Mouse (Mus musculus): ENCODE measurements around the gene Brd7. TPM values are rescaled to one million over a fixed set of nuclear protein-coding genes. Genes with fewer than 3 reads are reported as not detected.

The Brd7 gene
- polyA plus RNA-seq, 1 experiment, result 16.9 TPM

DNA sequence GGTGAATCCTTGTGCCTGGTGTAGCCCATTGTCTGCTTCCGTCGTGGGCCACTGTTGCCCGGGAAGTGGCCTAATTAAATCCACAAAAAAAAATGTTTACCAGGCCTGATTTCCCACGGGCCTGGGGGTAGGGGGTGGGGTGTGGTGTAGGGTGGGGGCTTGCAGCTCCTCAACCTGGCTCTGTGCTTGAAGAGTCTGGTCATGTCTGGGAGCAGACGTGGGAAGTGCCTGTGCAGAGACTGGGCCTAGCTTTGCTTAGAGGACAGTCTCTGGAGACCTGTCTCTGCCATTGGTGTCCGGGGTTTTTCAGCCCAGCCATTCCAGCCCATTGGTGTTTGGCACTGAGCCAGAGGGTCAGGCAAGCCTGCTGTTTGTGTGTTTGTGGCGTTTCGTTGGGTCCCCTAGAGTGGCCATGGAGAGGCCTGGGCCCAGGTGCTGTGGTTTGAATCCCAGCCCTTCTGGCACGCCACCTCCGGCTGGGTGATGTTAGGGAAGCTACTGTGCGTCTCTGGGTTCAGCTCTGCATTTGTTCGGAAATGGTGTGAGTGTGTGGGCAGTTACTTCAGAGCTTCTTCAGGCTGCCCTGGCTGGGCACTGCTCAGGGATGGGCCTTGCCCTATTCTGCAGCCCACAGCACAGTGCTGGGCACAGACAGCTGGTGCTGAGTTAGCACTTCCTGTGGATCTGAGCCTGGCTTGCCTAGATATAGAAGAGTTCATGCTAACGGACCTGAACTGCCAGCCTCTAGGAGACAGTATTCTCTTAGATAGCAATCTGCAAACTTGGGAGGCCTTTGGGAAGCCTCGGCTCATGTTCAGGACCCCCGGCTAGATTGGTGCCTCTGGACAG, 60.2 kb downstream of the Brd7 start:
- peaks cover 45% of the 10 kb centered on the region for H3K79me3 ChIP-seq (ENCODE audit: low read depth)
- H3K79me2 ChIP-seq (ENCODE audit: control insufficient read depth, insufficient read depth), result peaks cover 90% of the 10 kb centered on the region
- no peak overlapping the region for H3K4me3 ChIP-seq (ENCODE audit: insufficient read depth, poor library complexity, severe bottlenecking)
- peaks cover 71% of the 10 kb centered on the region for H3K36me3 ChIP-seq (ENCODE audit: control insufficient read depth, insufficient read depth)
- no peak overlapping the region for H3ac ChIP-seq (ENCODE audit: control insufficient read depth, insufficient read length, low read depth)
- no peak for TF ChIP-seq USF1 (IDR thresholded peaks at IDR 0.05; ENCODE audit: low read depth)
- TF ChIP-seq CTCF (IDR thresholded peaks at IDR 0.05; ENCODE audit: control insufficient read depth, insufficient read depth, insufficient read length), result no peak
- TF ChIP-seq MYOD1 (IDR thresholded peaks at IDR 0.05; ENCODE audit: control insufficient read depth, insufficient read length, low read depth), result no peak
- no peak for TF ChIP-seq CEBPB (IDR thresholded peaks at IDR 0.05; ENCODE audit: low read depth)
- no peak for TF ChIP-seq FOSL1 (IDR thresholded peaks at IDR 0.05; ENCODE audit: insufficient read depth, low read length, poor library complexity, severe bottlenecking)
- no peak for TF ChIP-seq MYOG (IDR thresholded peaks at IDR 0.05; ENCODE audit: control insufficient read depth, extremely low read depth, insufficient read length)
- no peak for TF ChIP-seq MAX (IDR thresholded peaks at IDR 0.05)
- no peaks in the 10 kb centered on the region for H3K27me3 ChIP-seq (ENCODE audit: control insufficient read depth, insufficient read depth, insufficient read length)

- no peaks in the 10 kb centered on the region for H3K27me3 ChIP-seq (ENCODE audit: control insufficient read depth, insufficient read depth, insufficient read length)
- H3ac ChIP-seq (ENCODE audit: control insufficient read depth, insufficient read length, low read depth), result no peak overlapping the region
Observed at GRCm38 (mm10) chr8:88299907-88300603, 61.9 kb downstream of the Brd7 start.

GRCm38 (mm10) chr8:88298733-88299103, 63.3 kb downstream of the Brd7 start:
- Histone ChIP-seq H3K79me2 (ENCODE audit: control insufficient read depth, insufficient read depth) (peaks cover 94% of the 10 kb centered on the region), H3K4me3 (ENCODE audit: insufficient read depth, poor library complexity, severe bottlenecking) (no peak overlapping the region)
- TF ChIP-seq MYOG (IDR thresholded peaks at IDR 0.05; ENCODE audit: control insufficient read depth, extremely low read depth, insufficient read length) (no peak), FOSL1 (IDR thresholded peaks at IDR 0.05; ENCODE audit: insufficient read depth, low read length, poor library complexity, severe bottlenecking) (no peak), MYOD1 (IDR thresholded peaks at IDR 0.05; ENCODE audit: control insufficient read depth, insufficient read length, low read depth) (no peak), CEBPB (IDR thresholded peaks at IDR 0.05; ENCODE audit: low read depth) (no peak), USF1 (IDR thresholded peaks at IDR 0.05; ENCODE audit: low read depth) (no peak), MAX (IDR thresholded peaks at IDR 0.05) (no peak), CTCF (IDR thresholded peaks at IDR 0.05; ENCODE audit: control insufficient read depth, insufficient read depth, insufficient read length) (no peak)

More at GRCm38 (mm10) chr8:88299907-88300603, 61.9 kb downstream of the Brd7 start:
- no peak for TF ChIP-seq CTCF (IDR thresholded peaks at IDR 0.05; ENCODE audit: control insufficient read depth, insufficient read depth, insufficient read length)
- TF ChIP-seq CEBPB (IDR thresholded peaks at IDR 0.05; ENCODE audit: low read depth), result no peak
- TF ChIP-seq USF1 (IDR thresholded peaks at IDR 0.05; ENCODE audit: low read depth), result no peak
- no peak for TF ChIP-seq MYOG (IDR thresholded peaks at IDR 0.05; ENCODE audit: control insufficient read depth, extremely low read depth, insufficient read length)
- no peak for TF ChIP-seq FOSL1 (IDR thresholded peaks at IDR 0.05; ENCODE audit: insufficient read depth, low read length, poor library complexity, severe bottlenecking)
- TF ChIP-seq MAX (IDR thresholded peaks at IDR 0.05), result no peak
- TF ChIP-seq MYOD1 (IDR thresholded peaks at IDR 0.05; ENCODE audit: control insufficient read depth, insufficient read length, low read depth), result no peak
- Histone ChIP-seq H3K79me2 (ENCODE audit: control insufficient read depth, insufficient read depth) (peaks cover 93% of the 10 kb centered on the region), H3K4me3 (ENCODE audit: insufficient read depth, poor library complexity, severe bottlenecking) (no peak overlapping the region), H3K36me3 (ENCODE audit: control insufficient read depth, insufficient read depth) (peaks cover 74% of the 10 kb centered on the region), H3K79me3 (ENCODE audit: low read depth) (peaks cover 50% of the 10 kb centered on the region)

DNA sequence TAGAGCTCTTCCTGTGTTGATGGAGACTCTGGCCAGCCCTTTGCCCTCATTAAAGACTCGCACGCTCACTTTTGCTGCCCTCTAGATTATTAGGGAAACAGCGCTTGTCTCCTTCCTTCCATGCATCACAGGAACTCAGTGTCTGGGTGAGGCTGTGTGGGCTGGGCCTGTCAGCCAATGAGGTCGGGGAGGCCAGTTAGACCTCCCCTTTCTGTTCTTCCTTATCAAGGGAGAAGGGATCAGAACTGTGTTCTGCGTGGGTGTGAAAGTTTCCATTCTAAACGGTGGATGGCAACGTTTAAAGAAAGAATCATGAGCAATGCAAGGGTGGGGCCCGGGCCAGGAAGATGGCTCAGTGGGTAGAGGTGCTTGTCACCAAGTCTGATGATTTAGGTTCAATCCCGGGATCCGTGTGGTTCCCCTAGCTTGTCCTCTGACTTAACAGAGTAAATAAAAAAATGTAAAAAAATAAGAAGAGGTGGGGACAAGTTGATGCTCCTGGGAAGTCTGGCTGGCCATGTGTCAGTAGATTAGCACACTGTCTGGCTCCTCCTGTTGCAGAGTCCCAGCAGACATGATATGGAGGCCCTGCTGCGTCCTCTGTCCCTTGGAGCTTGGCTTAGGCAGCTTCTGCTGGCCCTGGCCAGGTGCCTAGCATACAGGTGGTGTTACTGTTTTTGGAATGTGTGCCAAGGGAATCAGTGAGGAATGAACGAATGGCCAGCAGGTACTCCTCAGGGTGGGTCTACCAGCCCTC, 63.8 kb downstream of the Brd7 start:
- H3K4me3 ChIP-seq (ENCODE audit: insufficient read depth, poor library complexity, severe bottlenecking), result no peak overlapping the region
- H3K79me3 ChIP-seq (ENCODE audit: low read depth), result peaks cover 59% of the 10 kb centered on the region
- peaks cover 94% of the 10 kb centered on the region for H3K79me2 ChIP-seq (ENCODE audit: control insufficient read depth, insufficient read depth)
- no peaks in the 10 kb centered on the region for H3K27me3 ChIP-seq (ENCODE audit: control insufficient read depth, insufficient read depth, insufficient read length)
- H3K36me3 ChIP-seq (ENCODE audit: control insufficient read depth, insufficient read depth), result peaks cover 70% of the 10 kb centered on the region
- TF ChIP-seq CTCF (IDR thresholded peaks at IDR 0.05; ENCODE audit: control insufficient read depth, insufficient read depth, insufficient read length), result no peak
- TF ChIP-seq MYOG (IDR thresholded peaks at IDR 0.05; ENCODE audit: control insufficient read depth, extremely low read depth, insufficient read length), result no peak
- no peak for TF ChIP-seq USF1 (IDR thresholded peaks at IDR 0.05; ENCODE audit: low read depth)
- TF ChIP-seq MAX (IDR thresholded peaks at IDR 0.05), result no peak
- no peak for TF ChIP-seq CEBPB (IDR thresholded peaks at IDR 0.05; ENCODE audit: low read depth)
- no peak overlapping the region for H3ac ChIP-seq (ENCODE audit: control insufficient read depth, insufficient read length, low read depth)

More at GRCm38 (mm10) chr8:88298733-88299103, 63.3 kb downstream of the Brd7 start:
- H3ac ChIP-seq (ENCODE audit: control insufficient read depth, insufficient read length, low read depth), result no peak overlapping the region
- H3K36me3 ChIP-seq (ENCODE audit: control insufficient read depth, insufficient read depth), result peaks cover 70% of the 10 kb centered on the region
- peaks cover 58% of the 10 kb centered on the region for H3K79me3 ChIP-seq (ENCODE audit: low read depth)
- no peaks in the 10 kb centered on the region for H3K27me3 ChIP-seq (ENCODE audit: control insufficient read depth, insufficient read depth, insufficient read length)

GRCm38 (mm10) chr8:88294977-88295376, 67.0 kb downstream of the Brd7 start:
- H3ac ChIP-seq (ENCODE audit: control insufficient read depth, insufficient read length, low read depth), result no peak overlapping the region
- peaks cover 74% of the 10 kb centered on the region for H3K36me3 ChIP-seq (ENCODE audit: control insufficient read depth, insufficient read depth)
- peaks cover 94% of the 10 kb centered on the region for H3K79me2 ChIP-seq (ENCODE audit: control insufficient read depth, insufficient read depth)
- H3K4me3 ChIP-seq (ENCODE audit: insufficient read depth, poor library complexity, severe bottlenecking), result no peak overlapping the region
- no peaks in the 10 kb centered on the region for H3K27me3 ChIP-seq (ENCODE audit: control insufficient read depth, insufficient read depth, insufficient read length)
- TF ChIP-seq MAX (IDR thresholded peaks at IDR 0.05) (no peak), CEBPB (IDR thresholded peaks at IDR 0.05; ENCODE audit: low read depth) (no peak), MYOD1 (IDR thresholded peaks at IDR 0.05; ENCODE audit: control insufficient read depth, insufficient read length, low read depth) (no peak), FOSL1 (IDR thresholded peaks at IDR 0.05; ENCODE audit: insufficient read depth, low read length, poor library complexity, severe bottlenecking) (no peak), CTCF (IDR thresholded peaks at IDR 0.05; ENCODE audit: control insufficient read depth, insufficient read depth, insufficient read length) (no peak), USF1 (IDR thresholded peaks at IDR 0.05; ENCODE audit: low read depth) (no peak), MYOG (IDR thresholded peaks at IDR 0.05; ENCODE audit: control insufficient read depth, extremely low read depth, insufficient read length) (no peak)
- H3K79me3 ChIP-seq (ENCODE audit: low read depth), result peaks cover 65% of the 10 kb centered on the region

Measured in C2C12 (cell line).